Mouse (Mus musculus) gastrocnemius, postnatal 14 days (tissue): ENCODE measurements at regions not wholly inside any gene's neighbourhood (a gene's known extent, or its start where the extent isn't known, plus 50 kb on each side); places are given as distances from the start of the nearest gene placed in this dataset.

Source experiments
- DNase-seq: peaks from one replicate; pipeline ENCODE4 v3.0.0; 2021; ENCODE audit warnings: mixed read lengths
- intact Hi-C: fragments of 180-260 bp; cut with DNase I; formaldehyde crosslinking; loops from one replicate; pipeline ENCODE4 v1.15.1; 2025; ENCODE audit warnings: low total_unique reads

- DNase-seq, result peak; percentile 20
- intact Hi-C loops, result no loop called here
Measured at GRCm38 (mm10) chr1:118741286-118741685, 113.5 kb downstream of the Tfcp2l1 start.

DNA sequence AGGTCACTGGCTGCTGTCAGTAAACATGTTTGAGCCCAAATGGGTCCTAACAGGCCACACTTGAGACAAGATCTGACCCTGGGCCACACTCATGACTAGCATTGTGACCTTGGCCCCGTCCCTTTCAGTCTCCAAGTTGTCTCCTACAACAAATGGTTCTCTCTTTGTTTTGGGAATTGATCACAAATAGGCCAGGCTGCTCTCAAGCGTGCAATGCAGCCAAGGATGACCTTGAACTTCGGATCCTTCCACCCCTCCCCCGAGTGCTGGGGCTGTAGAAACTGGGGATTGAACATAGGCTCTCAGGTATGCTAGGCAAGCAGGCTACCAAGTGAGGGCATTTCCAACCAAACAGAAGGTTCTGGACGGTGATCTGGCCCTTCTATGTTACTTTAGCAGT is 120.5 kb downstream of the Tfcp2l1 start:
- intact Hi-C loops, result no loop called here

GRCm38 (mm10) chr1:118752869-118753268 is 125.1 kb downstream of the Tfcp2l1 start:
- no peak for DNase-seq
- intact Hi-C loops, result no loop called here

More for the DNA sequence above, 120.5 kb downstream of the Tfcp2l1 start:
- no peak for DNase-seq

DNA sequence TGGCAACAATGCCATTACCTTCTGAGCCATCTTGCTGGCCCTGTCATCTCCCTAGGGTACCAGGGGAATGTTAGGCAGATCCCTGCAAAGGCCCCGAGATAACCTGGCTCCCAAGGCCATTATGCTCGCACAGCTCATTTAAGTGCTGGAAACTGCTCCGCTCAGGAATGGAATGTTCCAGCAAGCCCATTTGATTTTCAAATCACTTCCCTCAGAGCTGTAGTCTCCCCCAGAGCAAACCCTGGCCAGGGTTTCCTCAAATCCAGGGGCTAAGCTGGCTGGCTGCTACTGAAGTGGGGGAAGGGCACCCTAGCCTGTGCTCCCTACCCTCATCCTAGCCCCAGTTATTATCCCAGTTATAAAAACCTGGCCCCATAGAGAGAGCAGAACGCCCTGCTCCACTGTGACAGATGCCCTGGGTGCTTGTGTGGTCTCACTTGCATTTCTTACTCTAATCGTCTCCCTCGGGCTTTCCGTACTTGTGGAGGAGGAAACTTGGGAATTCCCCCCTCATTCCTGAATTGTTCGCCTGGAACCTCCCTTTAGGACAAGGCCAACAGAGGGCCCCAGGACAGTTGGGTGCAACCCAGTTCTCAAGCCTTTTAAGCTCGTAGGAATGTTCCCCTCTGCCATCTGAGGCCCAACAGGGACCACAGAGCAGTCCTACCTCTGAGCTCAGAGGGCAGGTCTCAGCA is 128.6 kb downstream of the Tfcp2l1 start:
- no peak for DNase-seq
- intact Hi-C loops, result loop anchor here (5.0 kb wide), 1 partner anchor 189 kb away; no protein-coding TSS in a partner anchor

GRCm38 (mm10) chr1:118757340-118758030 is 129.7 kb downstream of the Tfcp2l1 start:
- DNase-seq, result no peak
- intact Hi-C loops, result loop anchor here (5.0 kb wide), 1 partner anchor 190 kb away; no protein-coding TSS in a partner anchor

- intact Hi-C loops, result loop anchor here (5.0 kb wide), 1 partner anchor 191 kb away; no protein-coding TSS in a partner anchor
- no peak for DNase-seq
Measured at GRCm38 (mm10) chr1:118758031-118758400, 130.3 kb downstream of the Tfcp2l1 start.

GRCm38 (mm10) chr1:118759141-118759932 is 131.6 kb downstream of the Tfcp2l1 start:
- DNase-seq, result peak; percentile 69
- intact Hi-C loops, result loop anchor here (5.0 kb wide), 1 partner anchor 192 kb away; no protein-coding TSS in a partner anchor

DNA sequence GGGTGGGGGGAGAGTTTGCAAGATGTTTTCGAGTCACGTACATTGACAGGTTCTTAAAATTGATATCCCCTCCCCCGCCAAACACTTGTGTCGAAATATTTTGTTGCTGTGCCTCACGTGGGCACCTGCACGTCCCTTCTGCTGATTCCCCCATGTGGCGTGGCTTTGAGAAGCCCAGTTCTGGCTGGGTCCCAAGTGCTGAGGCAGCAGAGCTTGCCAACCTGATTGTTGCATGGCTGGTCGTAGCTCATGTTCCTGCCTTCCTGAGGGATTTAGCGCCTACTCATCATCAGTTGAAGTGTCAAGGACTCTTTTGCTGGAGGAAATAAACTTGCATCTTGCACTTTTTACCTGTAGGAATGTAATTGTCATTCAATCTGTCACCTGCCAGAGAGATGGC is 137.8 kb downstream of the Tfcp2l1 start:
- intact Hi-C loops, result no loop called here
- no peak for DNase-seq

DNA sequence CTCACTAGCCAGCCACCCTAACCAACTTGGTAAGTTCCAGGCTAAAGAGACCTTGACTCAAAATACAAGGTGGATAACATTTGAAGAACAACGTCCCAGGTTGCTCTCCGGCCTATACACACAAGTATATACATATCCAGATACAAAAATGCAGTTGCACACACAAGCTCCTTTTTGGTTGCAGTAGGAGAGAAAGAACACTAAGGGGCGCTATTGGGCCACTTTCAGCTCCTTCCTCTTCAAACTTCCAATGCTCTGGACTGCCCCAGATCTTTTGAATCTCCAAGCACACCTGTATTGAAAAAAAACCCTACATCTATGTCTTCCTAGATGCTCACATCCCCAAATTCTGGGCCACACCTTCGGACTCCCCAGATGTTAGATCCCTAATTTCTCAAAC is 141.1 kb downstream of the Tfcp2l1 start:
- DNase-seq, result peak; percentile 16
- intact Hi-C loops, result no loop called here

DNA sequence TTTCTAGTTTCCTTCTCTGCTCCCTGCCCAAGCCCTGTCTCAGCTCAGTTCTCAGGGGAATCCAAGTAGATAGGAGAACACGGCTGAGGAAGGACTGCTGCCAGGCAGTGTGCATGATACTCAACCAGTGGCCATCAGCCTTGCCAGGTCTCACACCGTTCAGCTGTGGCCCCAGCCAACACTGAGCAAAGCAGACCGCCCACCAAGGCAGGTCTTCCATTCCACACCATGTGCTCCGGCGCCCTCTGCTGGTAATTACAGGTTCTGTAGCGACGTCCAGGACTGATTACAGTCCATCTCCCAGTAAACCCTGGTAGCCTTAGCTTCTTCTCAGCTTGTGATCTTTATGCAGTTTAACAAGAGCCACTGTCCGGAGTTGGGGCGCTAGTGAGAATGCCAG is 144.5 kb downstream of the Tfcp2l1 start:
- intact Hi-C loops, result no loop called here
- peak; percentile 75 for DNase-seq

DNA sequence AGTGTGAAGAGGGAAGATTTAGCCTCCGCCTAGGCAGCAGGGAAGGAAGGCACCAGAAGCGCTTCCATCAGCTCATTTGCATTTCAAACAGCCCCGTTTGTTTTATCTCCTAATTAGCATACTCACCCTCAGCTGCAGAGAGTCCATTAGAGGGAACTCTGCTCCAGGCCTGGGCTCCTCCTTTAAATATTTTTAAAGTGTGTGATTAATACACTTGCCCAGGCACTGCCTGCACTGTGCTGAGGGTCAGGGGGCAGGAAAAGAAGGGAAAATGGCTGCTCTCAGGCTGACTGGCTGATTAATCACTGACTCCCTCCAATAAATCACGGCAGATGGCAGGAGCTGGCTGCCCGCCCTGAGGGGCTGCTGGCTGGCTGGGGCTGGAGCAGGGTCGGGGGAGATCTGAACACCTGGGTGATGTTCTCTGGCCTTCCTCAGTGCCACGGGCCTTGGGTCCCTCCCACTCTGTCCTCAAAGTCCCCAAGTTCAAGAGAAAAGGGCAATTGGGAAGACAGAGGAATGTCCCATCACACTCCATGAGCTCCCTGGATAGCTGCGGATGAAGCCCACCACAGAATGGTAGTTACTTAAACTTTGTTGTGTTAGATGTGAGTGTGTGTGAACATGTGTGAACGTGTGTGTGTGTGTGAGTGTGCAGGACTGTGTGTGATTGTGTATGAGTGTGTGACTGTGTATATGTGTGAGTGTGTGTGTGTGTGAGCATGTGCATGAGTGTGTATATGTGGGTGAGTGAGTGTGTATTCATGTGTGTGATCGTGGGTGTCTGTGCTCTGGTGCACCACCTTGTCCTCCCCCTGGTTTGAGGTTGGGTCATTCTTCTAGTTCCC is 149.1 kb downstream of the Tfcp2l1 start:
- DNase-seq, result no peak
- intact Hi-C loops, result no loop called here
